Mouse (Mus musculus) liver, embryonic 14.5 days (tissue): ENCODE data around the gene Tlr7.

ENCODE experiments used
- CTCF ChIP-seq: IDR thresholded peaks from 2 replicates; pipeline ENCODE4 v1.5.1; 2016; ENCODE audit warnings: antibody characterized with exemption, low read depth, control low read depth
- EP300 ChIP-seq: IDR thresholded peaks from 2 replicates; pipeline ENCODE4 v1.6.1; 2016; ENCODE audit warnings: antibody characterized with exemption, low read depth

- TF ChIP-seq CTCF (no peak), EP300 (no peak)
Observed at GRCm38 (mm10) chrX:167340190-167340589, 9.8 kb upstream of the Tlr7 start.
